Mouse (Mus musculus) adrenal gland, postnatal 10 days (tissue): ENCODE data around the gene Ndufaf8. TPM values are rescaled to one million over a fixed set of nuclear protein-coding genes. Genes with fewer than 3 reads are reported as not detected.

Experiments
- DNase-seq: peaks from one replicate; pipeline ENCODE4 v3.0.0; 2021; ENCODE audit warnings: mixed read lengths
- long read RNA-seq, 2 experiments: library from polyadenylated mRNA; stranded (forward); transcript quantifications; one replicate each; pipeline ENCODE4 v2.0.0; 2021
- total RNA-seq, 2 experiments: library from RNA; stranded (reverse); gene quantifications; 2 replicates each; pipeline ENCODE4 v1.2.3; 2021

Ndufaf8 gene
- 10 to 100 TPM; 53.1 to 53.9 TPM for total RNA-seq
- long read RNA-seq, experiment 1, transcript Ndufaf8-203 (2 exons, 401 nt), result minor isoform, 7 of 105 reads
- long read RNA-seq, experiment 1, transcript Ndufaf8-201 (3 exons, 781 nt), result major isoform, 67 of 105 reads
- long read RNA-seq, experiment 1, partial matches to known transcripts, result 30 of 105 reads
- long read RNA-seq, experiment 1, other reads (novel, unspliced or antisense), result 1 of 105 reads
- long read RNA-seq, experiment 2, transcript Ndufaf8-203 (2 exons, 401 nt), result minor isoform, 5 of 78 reads
- long read RNA-seq, experiment 2, transcript Ndufaf8-201 (3 exons, 781 nt), result major isoform, 62 of 78 reads
- long read RNA-seq, experiment 2, partial matches to known transcripts, result 0 of 78 reads
- long read RNA-seq, experiment 2, other reads (novel, unspliced or antisense), result 11 of 78 reads

DNA sequence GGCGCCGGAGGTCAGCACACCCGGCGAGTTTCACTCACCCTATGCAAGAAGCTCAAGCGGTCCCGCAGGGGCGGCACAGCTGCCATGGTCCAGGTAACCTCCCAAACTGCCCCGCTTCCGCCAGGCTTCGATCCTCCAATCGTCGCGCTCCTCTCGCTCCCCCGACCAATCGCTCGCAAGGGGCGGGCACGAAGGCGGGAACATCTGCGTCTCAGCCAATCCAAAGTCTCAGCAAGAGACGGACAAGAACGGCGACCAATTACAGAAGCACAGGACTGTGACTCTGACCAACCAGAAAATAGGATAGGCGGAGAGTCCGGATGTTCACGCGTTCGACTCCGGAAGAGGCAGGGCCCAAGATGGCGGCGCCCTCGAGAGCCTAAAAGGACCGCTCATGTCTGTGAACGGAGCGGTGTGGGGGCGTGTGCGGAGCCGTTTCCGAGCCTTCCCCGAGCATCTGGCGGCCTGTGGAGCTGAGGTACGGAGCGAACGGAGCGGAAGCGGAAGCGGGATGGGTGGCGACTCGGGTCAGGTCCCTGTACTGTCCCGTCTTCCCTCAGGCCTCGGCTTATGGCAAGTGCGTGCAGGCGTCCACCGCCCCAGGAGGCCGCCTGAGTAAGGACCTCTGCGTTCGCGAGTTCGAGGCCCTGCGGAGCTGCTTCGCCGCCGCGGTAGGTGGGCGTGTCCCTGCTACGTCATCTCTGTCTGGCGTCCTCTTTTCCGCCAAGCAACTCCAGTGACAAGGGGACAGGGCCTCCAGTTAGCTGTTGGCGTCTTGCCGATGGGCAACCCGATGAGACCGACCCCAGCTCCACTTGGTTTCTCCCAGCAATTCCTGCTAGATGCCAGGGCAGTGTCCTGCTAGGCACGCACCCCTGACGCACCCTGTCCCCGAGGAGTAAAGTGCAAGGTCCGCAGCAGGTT is at the start of gene Ndufaf8, which contains the start of gene Tepsin:
Gene Ndufaf8 (plus strand): TSS at position 341 of the 924 bp plus-strand sequence.
Gene Tepsin (minus strand): TSS at position 144 of the 924 bp plus-strand sequence.
- DNase-seq, result peak; percentile 97

DNA sequence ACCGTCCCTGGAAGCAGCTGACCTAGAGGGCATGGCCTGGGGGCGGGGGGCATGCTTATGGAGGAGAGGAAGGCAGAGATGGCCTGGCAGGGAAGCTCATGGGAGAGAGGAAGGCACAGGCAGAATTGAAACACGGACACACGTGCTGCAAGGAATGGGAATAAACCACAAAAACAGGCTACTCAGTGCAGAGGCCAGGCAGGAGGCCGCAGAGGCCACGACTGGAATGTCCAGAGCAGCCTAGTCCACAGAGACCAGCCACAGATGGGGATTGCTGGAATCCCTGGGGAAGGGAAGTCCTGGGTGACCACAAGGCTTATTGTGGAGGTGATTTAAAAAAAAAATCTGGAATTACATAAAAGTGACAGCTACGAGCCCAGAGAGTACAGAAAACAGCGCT is 49.7 kb upstream of the Ndufaf8 start:
- no peak for DNase-seq

DNA sequence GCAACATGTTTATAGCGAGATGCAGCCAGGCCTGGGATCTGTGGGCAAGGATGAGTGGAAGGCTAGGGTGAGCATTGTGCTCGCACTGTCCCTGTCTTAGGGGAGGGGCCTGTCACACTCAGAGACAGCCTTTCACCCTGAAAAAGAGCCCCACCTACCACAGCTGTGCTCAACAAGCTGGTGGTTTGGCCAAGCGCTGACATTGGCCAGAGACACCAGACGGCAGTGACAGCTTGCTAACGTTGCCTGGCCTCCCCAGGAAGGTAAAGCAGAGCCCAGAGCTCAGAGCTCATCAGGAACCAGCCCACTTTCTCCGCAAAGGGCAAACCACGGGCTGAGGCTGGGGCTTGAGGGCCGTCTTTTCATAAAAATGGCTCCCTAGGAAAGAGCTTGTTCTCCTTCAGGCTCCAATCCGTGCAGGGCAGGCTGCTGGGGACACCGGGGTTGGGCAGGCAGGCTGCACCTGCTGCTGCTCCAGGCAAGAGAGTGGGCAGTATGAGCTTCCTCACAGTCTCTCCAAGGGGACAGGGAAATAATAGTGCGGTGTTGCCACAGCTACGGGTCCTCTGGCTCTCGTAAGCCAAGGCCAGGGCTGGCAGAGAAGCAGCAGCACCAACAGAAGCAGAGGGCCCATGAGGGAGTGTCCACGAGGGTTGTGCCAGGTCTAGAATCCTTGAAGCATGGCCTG is 47.5 kb upstream of the Ndufaf8 start:
- DNase-seq, result peak; percentile 73

DNA sequence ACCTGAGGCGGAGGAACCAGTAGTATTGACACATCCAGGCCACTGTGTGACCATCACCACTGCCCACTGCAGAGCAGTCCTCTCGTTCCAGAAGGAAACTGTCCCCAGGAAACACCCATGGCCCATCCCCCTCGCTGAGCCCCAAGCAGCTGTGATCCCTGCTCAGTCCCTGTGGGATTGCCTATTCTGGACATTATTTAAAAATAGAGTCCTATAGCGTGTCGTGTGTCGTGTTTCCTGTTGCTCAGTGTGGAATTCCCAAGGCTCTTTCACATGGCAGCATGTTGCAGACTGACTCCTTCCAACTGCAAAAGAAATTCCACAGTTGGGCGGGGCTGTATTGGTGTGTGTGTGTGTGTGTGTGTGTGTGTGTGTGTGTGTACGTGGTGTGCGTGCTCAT is 46.5 kb upstream of the Ndufaf8 start:
- DNase-seq, result no peak

DNA sequence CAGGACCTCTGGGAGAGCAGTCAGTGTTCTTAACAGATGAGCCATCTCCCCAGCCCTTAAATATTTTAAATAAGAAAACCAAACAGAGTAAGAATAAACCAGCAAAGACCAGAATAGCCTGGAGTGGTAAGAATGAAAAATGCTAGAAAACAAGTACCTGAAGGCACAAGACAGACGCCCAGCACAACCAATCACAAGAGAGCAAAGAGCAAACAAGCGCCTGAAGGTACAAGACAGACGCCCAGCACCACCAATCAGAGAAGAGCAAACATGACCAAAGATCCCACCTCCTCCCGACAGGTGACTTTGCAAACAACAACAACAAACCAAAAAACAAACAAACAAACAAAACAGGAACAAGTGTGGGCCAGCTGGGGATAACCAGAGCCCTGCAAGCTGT is 44.9 kb upstream of the Ndufaf8 start:
- DNase-seq, result no peak

DNA sequence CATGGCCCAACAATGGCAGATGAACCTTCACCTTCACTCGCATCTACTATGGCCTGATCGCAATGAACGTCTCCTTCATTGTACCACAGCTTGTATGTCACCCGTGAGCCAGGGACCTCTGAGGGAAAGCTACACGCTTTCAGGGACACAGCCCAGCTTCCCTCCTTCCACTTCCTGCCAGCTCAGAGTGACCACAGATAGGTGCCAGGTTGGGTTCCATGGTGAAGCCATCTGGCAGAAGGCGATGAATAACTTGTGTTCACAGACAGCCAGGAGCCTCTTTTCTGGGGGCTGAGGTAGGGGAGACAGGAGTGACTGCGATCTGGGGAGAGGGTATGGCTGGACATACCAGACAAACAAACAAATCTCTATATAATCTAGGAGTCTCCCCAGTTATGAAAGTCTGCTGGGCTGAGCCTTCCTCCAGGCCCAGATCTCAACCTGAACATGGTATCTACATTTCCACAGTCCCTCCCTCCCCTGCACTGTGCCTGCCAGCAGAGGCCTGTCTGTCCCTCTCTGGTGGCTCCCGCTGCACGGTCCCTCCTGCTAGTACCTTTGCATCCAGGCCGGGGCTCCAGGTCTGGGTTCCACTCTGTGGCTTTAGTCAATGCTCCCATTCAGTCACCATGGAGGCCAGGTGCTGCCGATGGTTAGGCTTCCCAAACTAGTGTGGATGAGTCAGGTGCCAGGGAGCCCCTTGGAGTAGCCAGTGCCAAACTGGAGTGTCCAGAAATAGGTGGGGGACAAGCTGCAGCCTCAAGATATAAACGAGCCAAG is 42.6 kb upstream of the Ndufaf8 start:
- DNase-seq, result no peak

DNA sequence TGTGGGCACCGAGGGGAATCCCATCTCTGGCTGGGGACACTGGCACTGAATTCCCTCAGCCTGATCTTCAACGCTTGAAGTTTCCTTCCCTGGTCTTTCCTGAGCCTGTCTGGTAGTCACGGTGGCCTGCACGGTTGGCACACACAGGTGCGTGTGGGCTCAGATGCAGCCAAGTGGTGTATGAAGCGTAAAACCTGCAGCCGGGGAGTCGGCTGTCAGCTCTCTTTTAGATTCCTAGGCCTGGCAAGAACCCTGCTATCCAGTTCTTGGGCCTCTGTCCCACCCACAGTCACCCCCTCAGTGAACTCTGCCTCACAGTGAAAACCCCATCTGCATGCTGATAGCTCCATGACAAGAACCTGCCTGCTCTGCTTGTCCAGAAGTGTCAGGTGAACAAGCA is 38.1 kb upstream of the Ndufaf8 start:
- DNase-seq, result no peak

DNA sequence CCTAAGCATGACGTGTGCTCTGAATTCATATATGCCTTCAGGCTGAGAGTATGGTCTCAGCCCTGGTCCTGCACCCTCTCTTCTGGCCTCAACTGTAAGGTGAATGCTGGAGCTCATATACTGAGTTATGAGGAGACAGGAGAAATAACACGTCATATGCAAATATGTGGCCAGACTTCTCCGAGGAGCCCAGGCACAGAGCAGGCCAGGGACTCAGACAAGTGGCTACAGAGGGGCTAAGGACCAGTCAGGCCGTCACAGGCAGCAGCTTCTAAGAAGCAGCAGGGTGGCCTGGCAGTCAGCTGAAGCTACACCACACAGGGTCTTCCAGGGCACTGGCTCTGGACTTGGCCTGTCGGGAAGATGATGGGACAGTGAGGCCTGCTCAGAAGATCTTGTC is 35.4 kb upstream of the Ndufaf8 start:
- no peak for DNase-seq

DNA sequence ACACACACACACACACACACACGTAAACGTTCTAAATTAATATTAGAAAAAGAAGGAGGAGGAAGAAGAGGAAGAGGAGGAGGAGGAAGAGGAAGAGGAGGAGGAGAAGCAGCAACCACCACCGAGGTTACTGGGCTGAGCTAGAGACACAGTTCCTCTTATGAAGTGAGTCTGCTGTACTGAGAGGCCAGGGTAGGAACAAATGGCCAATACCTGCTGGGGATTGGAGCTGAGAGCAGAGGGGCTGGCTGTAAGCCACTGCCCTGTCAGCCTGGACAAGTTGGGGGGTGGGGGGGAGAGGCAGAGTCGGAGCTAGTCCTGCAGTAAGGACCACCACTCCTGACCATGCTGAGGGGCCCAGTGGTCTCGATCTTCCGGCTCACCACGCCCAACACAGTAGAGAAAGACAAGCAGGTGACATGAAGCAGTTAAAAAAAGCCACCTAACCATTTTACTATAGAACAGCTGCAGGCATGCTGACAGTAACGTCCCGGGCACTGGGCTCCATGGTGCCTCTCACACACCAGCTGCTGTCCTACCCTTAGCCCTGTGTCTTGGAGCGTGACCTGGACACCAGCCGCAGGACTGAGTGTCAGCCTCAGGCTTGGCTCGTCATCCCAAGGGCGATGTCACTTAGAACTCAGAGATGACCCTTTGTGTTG is 34.6 kb upstream of the Ndufaf8 start:
- no peak for DNase-seq

DNA sequence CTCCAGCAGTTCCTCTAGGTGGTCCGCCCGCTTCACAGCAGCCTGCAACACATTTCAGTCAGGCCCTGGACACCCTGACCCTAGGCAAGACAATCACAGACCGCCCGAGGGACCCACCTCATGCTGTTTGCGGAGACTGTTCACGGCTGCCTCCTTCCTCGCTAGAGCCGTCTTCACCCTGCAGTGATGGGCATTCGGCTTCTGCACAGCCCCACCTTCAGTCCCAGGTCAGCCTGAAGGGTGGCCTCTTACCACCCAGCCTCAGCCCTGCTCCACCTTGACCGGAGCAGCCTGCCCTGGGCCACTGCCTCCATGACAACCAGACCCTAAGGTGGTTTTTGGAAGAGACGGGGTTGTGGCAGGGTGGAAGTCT is 34.1 kb upstream of the Ndufaf8 start:
- no peak for DNase-seq

DNA sequence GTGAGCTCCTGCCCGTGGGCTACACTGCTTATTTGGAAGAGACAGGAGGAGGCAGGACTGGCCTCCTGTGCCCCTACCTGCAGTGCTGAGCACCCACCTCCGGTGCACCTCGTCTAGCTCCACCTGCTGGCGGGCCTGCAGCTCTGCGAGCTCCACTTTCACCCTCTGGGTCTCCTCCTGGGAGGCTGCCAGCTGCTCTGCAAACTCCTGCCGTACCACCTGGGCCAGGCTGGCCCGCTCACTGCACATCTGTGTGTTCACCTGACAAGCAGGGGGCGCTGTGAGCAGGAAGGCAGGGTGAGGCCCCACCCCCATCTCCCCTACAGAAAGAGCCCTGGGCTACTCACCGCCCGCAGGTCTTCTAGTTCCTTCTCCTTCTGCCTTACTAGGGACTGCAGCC is 33.4 kb upstream of the Ndufaf8 start:
- peak; percentile 77 for DNase-seq

DNA sequence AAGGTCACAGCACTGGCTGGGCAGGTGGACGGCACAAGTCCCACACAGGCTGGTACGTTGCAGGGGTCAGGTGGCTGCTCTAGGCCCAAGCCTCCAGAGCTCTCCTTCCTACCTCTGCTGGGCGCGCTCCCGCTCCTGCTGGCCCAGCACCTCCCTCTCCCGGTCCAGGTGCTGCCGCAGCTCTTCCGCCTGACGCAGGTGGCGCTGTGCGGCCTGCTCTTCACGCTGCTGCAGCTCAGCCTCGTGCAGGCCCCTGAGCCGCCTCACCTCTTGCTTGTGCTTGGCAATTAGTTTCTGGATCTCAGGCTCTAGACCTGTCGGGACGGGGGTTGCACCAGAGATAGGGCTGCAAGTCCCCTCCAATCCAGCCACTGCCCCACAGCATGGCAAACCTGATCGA is 30.9 kb upstream of the Ndufaf8 start:
- DNase-seq, result no peak

DNA sequence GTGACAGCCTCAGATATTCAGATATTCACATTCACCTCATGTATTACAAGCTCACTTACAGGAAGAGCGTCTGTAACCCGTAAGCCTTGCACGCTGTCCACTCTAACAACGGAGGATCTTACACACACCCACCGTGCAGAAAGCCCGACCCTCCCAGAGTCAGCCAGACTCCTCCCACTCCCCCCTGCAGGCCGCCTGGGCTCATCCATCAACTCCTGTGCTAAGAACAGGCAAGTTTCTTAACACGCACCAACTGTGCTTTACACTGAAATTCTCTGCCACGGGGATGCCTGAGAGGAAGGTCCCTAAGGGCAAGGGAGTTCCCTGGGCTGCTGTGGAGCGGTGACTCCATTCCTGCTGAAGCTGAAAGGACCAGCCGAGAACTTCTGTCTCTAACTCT is 29.5 kb upstream of the Ndufaf8 start:
- DNase-seq, result no peak

DNA sequence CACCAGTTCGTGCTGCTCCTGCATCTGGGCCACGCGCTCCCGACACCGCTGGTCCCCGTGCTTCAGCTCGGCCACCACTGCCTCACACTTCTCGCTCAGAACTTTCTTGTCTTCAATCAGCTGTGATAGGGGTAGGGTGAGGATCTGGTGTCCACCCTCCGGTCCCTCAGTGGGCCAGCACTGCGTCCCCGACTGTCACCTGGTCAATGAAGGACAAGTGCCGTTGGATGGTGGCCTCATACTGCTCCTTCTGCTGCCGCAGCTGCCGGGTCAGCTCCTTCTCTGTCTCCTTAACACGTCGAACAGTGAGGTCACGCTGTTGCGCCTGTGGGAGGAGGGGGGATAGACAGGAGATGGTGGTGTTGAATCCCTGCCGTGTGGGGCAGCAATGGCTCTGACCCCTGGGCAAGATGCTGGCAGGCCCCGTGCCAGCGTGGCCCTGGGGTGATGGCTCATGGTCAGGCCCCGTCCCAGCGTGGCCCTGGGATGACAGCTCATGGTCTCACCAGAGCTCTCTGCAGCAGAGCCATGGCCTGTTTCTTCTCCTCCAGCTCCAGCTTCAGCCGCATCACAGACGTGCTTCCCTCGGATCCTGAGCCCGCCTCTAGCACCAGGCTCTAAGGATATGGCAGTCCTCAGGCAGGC is 28.3 kb upstream of the Ndufaf8 start:
- DNase-seq, result peak; percentile 80

DNA sequence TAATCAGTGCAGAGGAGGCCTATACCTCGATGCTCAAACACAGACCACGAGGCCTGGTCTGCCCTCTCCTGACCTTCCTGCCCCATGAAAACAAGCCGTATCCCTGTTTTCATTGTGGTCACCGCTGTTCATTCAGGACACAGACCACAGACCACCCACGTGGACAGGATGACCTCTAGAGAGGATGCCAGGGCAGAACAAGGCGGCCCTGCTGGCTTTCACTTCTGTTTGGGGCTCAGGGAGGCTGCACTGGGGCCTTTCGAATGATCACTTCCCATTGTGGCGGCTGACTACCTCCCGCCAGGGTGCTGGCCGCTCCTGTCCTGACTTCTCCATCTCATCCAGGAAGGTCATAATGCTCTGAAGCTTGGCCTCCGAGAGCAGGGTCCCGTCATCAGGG is 27.7 kb upstream of the Ndufaf8 start:
- DNase-seq, result peak; percentile 47

DNA sequence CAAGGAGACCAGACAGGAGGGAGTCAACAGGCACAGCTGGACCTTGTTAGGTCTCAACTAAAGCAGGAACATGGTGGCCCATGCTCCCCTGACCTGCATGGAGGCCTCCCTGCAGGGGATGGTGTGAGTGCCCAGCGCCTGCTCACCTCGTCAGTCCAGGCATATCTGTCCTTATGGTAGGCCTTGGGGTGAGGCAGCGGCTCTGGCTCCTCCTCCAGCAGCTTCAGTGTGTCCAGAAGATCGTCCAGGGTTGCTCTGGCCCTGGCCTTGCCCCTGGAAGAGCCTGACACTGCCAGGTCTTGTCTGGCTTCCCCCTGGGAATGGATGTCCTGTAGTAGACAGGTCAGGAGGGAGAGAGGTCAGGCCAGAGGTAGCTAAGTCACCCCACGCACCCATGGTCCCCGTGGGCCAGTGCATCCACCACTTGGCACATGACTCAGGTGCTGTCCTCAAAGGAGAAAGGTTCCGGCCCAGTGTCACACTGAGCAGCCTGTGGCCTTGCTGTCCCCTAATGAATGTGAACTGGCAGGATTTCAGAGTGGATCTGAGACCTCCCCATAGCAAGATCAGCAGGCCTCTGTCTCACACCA is 26.9 kb upstream of the Ndufaf8 start:
- peak; percentile 67 for DNase-seq

DNA sequence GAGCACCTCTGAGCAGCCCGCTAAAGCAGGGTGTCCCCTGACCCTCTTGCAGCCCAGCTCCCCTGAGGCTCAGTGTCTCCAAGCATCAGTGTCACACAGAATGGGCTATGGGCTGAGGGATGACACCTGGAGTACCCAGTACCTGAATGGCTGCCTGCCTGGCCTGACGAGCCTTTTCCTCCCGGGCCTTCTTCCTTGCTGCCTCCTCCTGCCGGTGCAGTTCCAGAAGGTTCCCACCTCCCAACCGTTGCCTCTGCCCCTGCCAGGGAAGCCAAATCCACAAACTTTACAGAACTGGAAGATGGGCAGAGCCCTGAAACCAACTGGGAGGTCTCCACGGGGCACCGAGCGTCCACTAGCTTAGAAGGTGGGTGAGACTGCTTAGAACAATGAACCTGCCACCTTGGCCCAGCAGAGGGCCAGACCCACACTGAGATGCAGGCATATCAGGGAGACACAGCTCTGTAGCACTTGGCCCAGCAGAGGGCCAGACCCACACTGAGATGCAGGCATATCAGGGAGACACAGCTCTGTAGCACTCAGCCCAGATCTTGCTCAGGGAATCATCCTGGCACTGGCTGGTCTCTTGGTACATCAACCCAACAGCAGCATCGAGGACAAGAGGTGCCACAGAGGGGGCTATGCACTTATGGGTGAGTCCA is 25.6 kb upstream of the Ndufaf8 start:
- DNase-seq, result no peak

DNA sequence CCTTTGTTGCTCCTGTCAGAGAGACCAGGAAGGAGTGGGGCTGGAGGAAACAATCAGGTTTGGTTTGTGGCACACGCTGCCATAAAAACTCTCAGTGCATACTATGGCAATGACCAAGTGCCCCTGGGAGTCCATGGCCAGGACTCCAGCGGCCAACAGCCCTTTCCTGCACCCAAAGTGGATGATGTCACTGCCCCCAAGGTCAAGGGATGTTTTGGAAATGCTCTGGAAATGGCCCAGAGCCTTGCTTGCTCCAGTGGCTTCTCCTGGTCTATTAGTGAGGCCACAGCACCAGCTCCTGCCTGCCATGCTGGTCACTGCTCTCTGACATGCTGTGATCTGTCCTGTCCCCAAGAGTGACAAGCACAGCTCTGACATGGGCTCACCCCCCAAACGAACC is 22.5 kb upstream of the Ndufaf8 start:
- DNase-seq, result peak; percentile 82

DNA sequence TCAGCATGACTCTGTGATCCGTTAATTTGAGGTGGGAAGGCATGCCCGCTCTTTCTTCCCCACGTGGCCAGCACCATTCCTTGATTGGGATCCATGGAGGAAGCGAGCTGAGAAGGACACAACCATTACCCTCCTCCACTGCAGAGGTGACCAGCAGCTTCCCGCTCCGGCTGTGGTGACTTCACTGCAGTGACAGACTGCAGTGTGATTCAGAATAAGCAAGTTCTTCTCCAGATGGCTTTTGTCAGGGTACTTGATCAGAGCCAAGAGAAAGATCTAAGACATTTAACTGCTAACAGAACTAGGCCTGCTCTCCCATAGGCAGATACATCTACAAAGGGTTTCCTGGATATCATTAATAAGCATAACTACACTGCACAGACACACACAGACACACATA is 18.4 kb upstream of the Ndufaf8 start:
- no peak for DNase-seq
